Mouse (Mus musculus) stomach, postnatal 0 days (tissue): ENCODE data around the gene Naip1.

Source experiments
- CTCF ChIP-seq: IDR thresholded peaks from 2 replicates; pipeline ENCODE4 v1.5.1; 2016; ENCODE audit warnings: antibody characterized with exemption, low read depth, mild to moderate bottlenecking, moderate library complexity
- EP300 ChIP-seq: optimal IDR thresholded peaks from 2 replicates; pipeline ENCODE3; 2016; ENCODE audit warnings: antibody characterized with exemption

GRCm38 (mm10) chr13:100440116-100440515 lies 12.6 kb downstream of the Naip1 start:
- TF ChIP-seq CTCF (no peak), EP300 (no peak)
